Comparison of ENCODE assay signal across 20 mouse cellular contexts in the genomic region with DNA sequence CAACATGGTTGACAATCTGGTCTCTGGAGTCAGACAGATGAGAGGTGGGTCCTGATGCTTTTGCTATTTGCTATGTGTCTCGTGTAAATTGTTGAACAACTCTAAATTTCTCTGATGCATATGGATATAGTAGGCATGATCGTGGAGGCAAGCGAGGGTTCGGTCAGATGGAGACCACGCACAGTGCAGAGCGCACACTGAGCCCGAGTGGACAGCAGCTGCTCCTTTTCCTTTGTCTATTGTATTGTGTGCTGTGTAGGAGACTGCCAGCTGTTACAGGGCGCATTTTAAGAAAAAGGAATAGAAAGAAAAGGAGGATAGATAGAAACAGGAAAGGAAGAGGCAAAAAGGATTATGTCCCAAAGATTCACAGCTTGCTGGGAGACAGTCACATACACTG.
DNase-seq lines count a peak whose midpoint lies in the region; ATAC-seq lines count a peak whose summit lies in the region.
"Had no signal": no experiment of that assay in that cellular context is flagged by ENCODE, and none has a peak within 500 bp of the region (broad histone marks: within the 10 kb centered on the region; RNA-seq: fewer than 3 reads in every experiment).

No protein-coding gene starts in this region.

- no peak overlapping the region for H3K4me2 ChIP-seq in forebrain, embryonic 16.5 days (ENCODE audit: low read length)
- H3K4me2 ChIP-seq in intestine, embryonic 16.5 days (ENCODE audit: low read depth, low read length) = peak overlapping the region; percentile 2; the same call in 1 of the 2 replicates
- H3K4me2 ChIP-seq in neural tube, embryonic 12.5 days (replicated peaks) = 0 out of 2 replicates have a peak overlapping the region, but pooled peaks have one; percentile 20
- H3K4me2 ChIP-seq: heart, embryonic 11.5 days; stomach, embryonic 15.5 days had no signal

- WGBS in forebrain, embryonic 10.5 days = 79% methylated on average over 8 of the region's 8 CpGs
- WGBS in forebrain, embryonic 16.5 days = 57% methylated on average over 8 of the region's 8 CpGs
- WGBS in embryonic facial prominence, embryonic 10.5 days = 79% methylated on average over 8 of the region's 8 CpGs
- 84% methylated on average over 8 of the region's 8 CpGs for WGBS in intestine, embryonic 16.5 days
- WGBS in neural tube, embryonic 12.5 days = 48% methylated on average over 8 of the region's 8 CpGs

- no peak overlapping the region for H3K9ac ChIP-seq in forebrain, embryonic 16.5 days (replicated peaks; ENCODE audit: low read depth, low read length)
- no peak overlapping the region for H3K9ac ChIP-seq in intestine, embryonic 16.5 days (ENCODE audit: low read depth, low read length)
- no peak overlapping the region for H3K9ac ChIP-seq in neural tube, embryonic 12.5 days
- H3K9ac ChIP-seq: stomach, embryonic 15.5 days had no signal

- no peak for ATAC-seq in forebrain, embryonic 16.5 days
- no peak for ATAC-seq in intestine, embryonic 16.5 days
- peak; percentile 72 for ATAC-seq in neural tube, embryonic 12.5 days (ENCODE audit: low FRiP score, low read depth)
- ATAC-seq in megakaryocyte-erythroid progenitor cell, adult 5-6 weeks (replicated peaks; ENCODE audit: low FRiP score, low TSS enrichment, poor library complexity, severe bottlenecking) = no peak
- ATAC-seq: CD4-positive, CD25-positive, alpha-beta regulatory T cell, adult 4 months had no signal

- H3K4me1 ChIP-seq in forebrain, embryonic 10.5 days = peaks cover 23% of the 10 kb centered on the region
- peaks cover 19% of the 10 kb centered on the region for H3K4me1 ChIP-seq in forebrain, embryonic 16.5 days (replicated peaks; ENCODE audit: control insufficient read depth, insufficient read depth, low read length)
- peaks cover 35% of the 10 kb centered on the region for H3K4me1 ChIP-seq in embryonic facial prominence, embryonic 10.5 days
- peaks cover 7% of the 10 kb centered on the region for H3K4me1 ChIP-seq in intestine, embryonic 16.5 days (ENCODE audit: control insufficient read depth, insufficient read depth, low read length)
- H3K4me1 ChIP-seq in neural tube, embryonic 12.5 days = peaks cover 46% of the 10 kb centered on the region
- H3K4me1 ChIP-seq: stomach, embryonic 15.5 days had no signal

- H3K9me3 ChIP-seq in forebrain, embryonic 10.5 days = peaks cover 6% of the 10 kb centered on the region; the same call in 1 of the 2 replicates
- no peaks in the 10 kb centered on the region; the same call in 1 of the 2 replicates for H3K9me3 ChIP-seq in forebrain, embryonic 16.5 days (ENCODE audit: control insufficient read depth, low read length)
- no peaks in the 10 kb centered on the region for H3K9me3 ChIP-seq in embryonic facial prominence, embryonic 10.5 days
- H3K9me3 ChIP-seq in intestine, embryonic 16.5 days (ENCODE audit: control insufficient read depth, low read length) = no peaks in the 10 kb centered on the region
- H3K9me3 ChIP-seq in neural tube, embryonic 12.5 days = no peaks in the 10 kb centered on the region
- H3K9me3 ChIP-seq: G1E; stomach, embryonic 15.5 days had no signal

- no peaks in the 10 kb centered on the region for H3K36me3 ChIP-seq in forebrain, embryonic 10.5 days (replicated peaks)
- H3K36me3 ChIP-seq in forebrain, embryonic 16.5 days (ENCODE audit: control insufficient read depth, insufficient read depth) = no peaks in the 10 kb centered on the region
- H3K36me3 ChIP-seq in embryonic facial prominence, embryonic 10.5 days (replicated peaks) = peaks cover 5% of the 10 kb centered on the region; the same call in 1 of the 2 replicates
- no peaks in the 10 kb centered on the region for H3K36me3 ChIP-seq in intestine, embryonic 16.5 days (ENCODE audit: control insufficient read depth, insufficient read depth, low read length)
- H3K36me3 ChIP-seq in neural tube, embryonic 12.5 days = no peaks in the 10 kb centered on the region
- H3K36me3 ChIP-seq: G1E; stomach, embryonic 15.5 days had no signal

- no peak for DNase-seq in forebrain, embryonic 10.5 days (ENCODE audit: extremely low spot score, low spot score)
- no peak for DNase-seq in embryonic facial prominence, embryonic 10.5 days (ENCODE audit: low spot score)
- no peak for DNase-seq in cerebellum, adult 8-10 months
- DNase-seq in heart, adult 8-10 months (ENCODE audit: low spot score) = no peak
- DNase-seq: cerebellum, postnatal 14 days; gastrocnemius, postnatal 36 days; heart, postnatal 14 days; kidney, adult 18-20 months; kidney, postnatal 10 days; left cerebral cortex, postnatal 4 days; lung, adult 18-20 months; spleen, adult 18-20 months had no signal

- H3K4me3 ChIP-seq in forebrain, embryonic 10.5 days = no peak overlapping the region
- no peak overlapping the region for H3K4me3 ChIP-seq in forebrain, embryonic 16.5 days (replicated peaks; ENCODE audit: low read length)
- H3K4me3 ChIP-seq in embryonic facial prominence, embryonic 10.5 days = no peak overlapping the region
- no peak overlapping the region for H3K4me3 ChIP-seq in intestine, embryonic 16.5 days (ENCODE audit: low read length)
- no peak overlapping the region for H3K4me3 ChIP-seq in neural tube, embryonic 12.5 days
- H3K4me3 ChIP-seq: stomach, embryonic 15.5 days had no signal

- H3K27me3 ChIP-seq in forebrain, embryonic 10.5 days (ENCODE audit: poor library complexity, severe bottlenecking) = no peaks in the 10 kb centered on the region
- no peaks in the 10 kb centered on the region for H3K27me3 ChIP-seq in forebrain, embryonic 16.5 days (replicated peaks; ENCODE audit: control insufficient read depth, insufficient read depth, low read length)
- H3K27me3 ChIP-seq in embryonic facial prominence, embryonic 10.5 days (replicated peaks; ENCODE audit: low read depth, poor library complexity, severe bottlenecking) = no peaks in the 10 kb centered on the region
- no peaks in the 10 kb centered on the region for H3K27me3 ChIP-seq in intestine, embryonic 16.5 days (replicated peaks; ENCODE audit: control insufficient read depth, insufficient read depth, low read length)
- H3K27me3 ChIP-seq in neural tube, embryonic 12.5 days (replicated peaks) = no peaks in the 10 kb centered on the region
- H3K27me3 ChIP-seq: stomach, embryonic 15.5 days had no signal

- H3K27ac ChIP-seq in forebrain, embryonic 10.5 days = peak overlapping the region; percentile 31; the same call in 1 of the 2 replicates
- no peak overlapping the region for H3K27ac ChIP-seq in forebrain, embryonic 16.5 days (ENCODE audit: low read length)
- 0 out of 2 replicates have a peak overlapping the region, but pooled peaks have one; percentile 48 for H3K27ac ChIP-seq in embryonic facial prominence, embryonic 10.5 days (replicated peaks)
- H3K27ac ChIP-seq in intestine, embryonic 16.5 days (ENCODE audit: low read length) = peak overlapping the region; percentile 61
- peak overlapping the region; percentile 32; the same call in 1 of the 2 replicates for H3K27ac ChIP-seq in neural tube, embryonic 12.5 days
- H3K27ac ChIP-seq: stomach, embryonic 15.5 days had no signal
